Mouse (Mus musculus): ENCODE measurements around the gene Pex14.
A peak's percentile ranks its signal among the peaks of the same experiment; 100 is the strongest.

The Pex14 gene

DNA sequence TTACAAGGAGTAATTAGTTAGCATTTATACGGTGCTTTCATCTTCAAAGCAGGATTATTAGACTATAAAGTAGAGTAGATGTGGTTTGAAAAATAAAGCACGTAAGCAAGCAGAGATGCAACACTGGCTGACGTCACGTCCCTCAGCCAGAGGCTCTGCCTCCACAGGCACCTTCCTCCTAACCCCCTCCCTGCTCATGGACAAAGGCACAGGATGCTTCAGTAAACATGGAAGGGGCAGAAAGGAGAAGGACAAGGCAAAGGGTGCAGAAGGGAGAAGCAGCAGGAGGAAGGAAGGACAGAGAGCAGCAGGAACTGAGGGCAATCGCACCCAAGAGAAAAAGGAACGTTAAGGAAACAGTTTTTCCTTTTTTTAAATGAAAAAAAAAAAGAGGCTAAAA is 43.8 kb downstream of the Pex14 start:
- no peak for DNase-seq

- DNase-seq, result no peak
Measured at GRCm38 (mm10) chr4:149049351-149050159, 50.1 kb downstream of the Pex14 start.

DNA sequence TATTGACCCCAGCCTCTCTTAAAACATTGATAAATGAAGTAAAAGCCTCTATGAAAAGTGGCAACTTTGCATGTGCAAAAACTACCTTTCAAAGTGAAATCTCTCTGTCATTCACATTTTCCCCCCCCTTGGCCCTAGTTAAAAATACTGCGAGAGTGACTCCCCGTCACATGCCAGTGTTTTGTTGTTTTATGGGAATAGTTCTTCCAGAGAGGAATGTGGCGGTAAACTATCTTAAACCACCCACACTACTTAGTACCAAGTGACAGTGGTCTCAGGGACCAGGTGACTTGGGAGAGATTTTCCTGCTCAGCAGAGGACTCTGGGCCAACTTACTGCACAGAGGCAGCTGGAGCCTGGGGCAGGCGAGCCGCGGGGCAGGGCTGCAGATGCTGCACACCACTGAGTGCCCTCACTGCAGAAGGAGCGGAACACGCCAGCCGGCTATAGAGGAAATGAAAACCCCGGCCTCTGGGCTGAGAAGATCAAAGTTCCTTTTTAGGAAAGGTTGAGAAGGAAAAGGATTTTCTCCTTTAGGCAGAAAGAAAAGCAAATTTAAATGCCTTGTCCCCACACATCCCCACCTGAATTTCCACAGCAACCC is 50.9 kb downstream of the Pex14 start:
- no peak for DNase-seq

- DNase-seq, result no peak
Measured at GRCm38 (mm10) chr4:149047360-149047759, 52.3 kb downstream of the Pex14 start.

- no peak for DNase-seq
Measured at GRCm38 (mm10) chr4:149045885-149046284, 53.8 kb downstream of the Pex14 start.

GRCm38 (mm10) chr4:149040289-149040688 is 59.4 kb downstream of the Pex14 start:
- no peak for DNase-seq

DNA sequence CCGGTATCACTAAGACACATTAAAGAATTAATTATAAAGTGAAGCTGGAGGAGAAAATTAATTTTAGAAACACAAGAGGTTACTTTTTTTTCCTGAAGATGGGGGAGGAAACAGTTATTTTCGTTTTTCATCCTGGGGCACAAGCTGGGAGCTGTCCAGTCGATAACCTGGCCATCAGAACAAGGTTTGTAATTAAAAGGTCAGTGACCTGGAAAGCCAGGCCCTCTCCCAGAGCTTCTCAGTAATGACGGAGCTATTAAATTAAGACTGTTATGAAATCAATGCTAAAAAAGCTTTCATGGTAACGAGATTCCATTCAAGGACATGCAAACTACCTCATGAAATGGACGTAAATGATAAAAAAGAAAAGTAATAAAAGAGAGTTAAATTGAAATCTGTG is 62.0 kb downstream of the Pex14 start:
- no peak for DNase-seq

GRCm38 (mm10) chr4:149036592-149036991 is 63.1 kb downstream of the Pex14 start:
- no peak for DNase-seq

DNA sequence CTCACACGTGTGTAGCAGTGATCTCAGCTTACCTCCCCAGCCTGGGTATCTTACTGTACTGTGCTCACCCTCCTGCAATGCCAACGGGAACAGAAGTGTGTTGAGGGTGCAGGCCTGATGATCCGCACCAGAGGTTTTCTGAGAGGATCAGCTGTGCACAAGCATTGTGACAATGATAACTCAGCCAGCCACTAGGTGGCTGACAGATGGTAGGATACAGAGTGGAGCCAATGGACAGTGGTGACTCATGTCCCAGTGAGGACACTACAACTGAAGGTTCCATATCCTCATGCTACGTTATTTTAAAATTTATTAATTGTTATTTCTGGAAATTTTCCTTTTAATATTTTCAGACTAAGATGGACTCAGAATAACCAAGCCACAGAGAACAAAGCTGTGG is 68.2 kb downstream of the Pex14 start:
- no peak for DNase-seq

DNA sequence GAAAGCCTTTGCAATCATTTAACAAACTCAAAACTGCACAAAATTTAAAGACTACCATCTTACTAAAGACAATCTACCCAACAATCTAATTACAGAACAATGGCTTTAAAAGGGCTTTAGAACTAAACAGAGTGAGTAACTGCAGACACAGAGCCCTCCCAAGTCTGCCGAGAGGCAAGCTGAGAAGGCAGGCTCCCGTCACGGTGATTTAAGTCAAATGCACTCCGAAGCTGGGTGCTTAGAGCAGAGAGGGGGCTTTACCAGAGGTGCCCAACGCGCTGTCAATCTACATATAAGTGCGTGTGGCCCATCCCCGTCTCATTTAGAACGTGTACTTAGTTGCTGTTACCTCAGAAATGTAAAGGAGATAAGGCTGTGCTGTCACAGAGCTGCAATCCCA is 72.1 kb downstream of the Pex14 start:
- no peak for DNase-seq

GRCm38 (mm10) chr4:149025242-149025641 is 74.4 kb downstream of the Pex14 start:
- DNase-seq, result peak; percentile 13

DNA sequence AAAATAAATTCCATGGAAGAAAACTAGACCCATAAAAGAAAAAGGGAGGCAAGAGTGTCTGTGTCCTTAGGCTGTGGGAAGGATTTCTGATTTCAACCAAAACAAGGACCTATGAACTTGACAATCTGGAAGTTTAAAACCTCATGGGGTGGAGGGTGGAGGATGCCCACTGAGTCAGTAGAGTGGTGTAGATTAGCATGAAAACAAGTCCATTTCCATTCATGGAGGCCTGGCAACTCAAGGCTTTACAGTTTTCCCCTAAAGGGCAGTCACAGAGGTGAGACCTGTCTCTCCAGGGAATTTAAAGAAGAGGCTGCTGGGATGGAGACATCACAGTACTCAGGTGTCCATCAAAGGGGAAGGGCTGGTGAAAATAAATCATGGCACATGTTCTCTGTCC is 78.7 kb downstream of the Pex14 start:
- no peak for DNase-seq

DNA sequence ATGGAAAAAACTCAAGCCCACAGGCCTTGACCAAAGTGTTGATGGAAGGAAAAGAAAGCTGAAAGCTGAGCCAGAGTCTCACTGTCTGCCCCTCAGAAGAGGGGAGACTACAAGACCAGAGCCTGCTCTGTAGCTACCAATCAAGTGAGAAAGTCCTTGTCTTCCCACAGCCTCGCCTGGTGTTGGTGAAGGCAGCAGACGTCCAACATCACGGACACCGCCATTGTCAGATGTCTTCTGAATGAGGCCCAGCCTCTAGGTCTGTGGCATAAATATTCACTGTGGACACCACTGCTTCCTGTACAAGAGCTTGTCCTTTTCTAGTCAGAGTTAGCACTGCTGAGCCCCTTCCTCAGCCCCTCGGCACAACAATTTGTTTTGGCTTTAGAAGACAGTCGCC is 80.2 kb downstream of the Pex14 start:
- no peak for DNase-seq

GRCm38 (mm10) chr4:149006756-149007155 is 92.9 kb downstream of the Pex14 start:
- no peak for DNase-seq

GRCm38 (mm10) chr4:149006107-149006506 is 93.6 kb downstream of the Pex14 start:
- DNase-seq, result no peak

- DNase-seq, result no peak
Measured at GRCm38 (mm10) chr4:149002441-149003093, 97.1 kb downstream of the Pex14 start.

- DNase-seq, result no peak
Measured at GRCm38 (mm10) chr4:149001515-149001914, 98.2 kb downstream of the Pex14 start.

- no peak for DNase-seq
Measured at GRCm38 (mm10) chr4:149000746-149001145, 98.9 kb downstream of the Pex14 start.

DNA sequence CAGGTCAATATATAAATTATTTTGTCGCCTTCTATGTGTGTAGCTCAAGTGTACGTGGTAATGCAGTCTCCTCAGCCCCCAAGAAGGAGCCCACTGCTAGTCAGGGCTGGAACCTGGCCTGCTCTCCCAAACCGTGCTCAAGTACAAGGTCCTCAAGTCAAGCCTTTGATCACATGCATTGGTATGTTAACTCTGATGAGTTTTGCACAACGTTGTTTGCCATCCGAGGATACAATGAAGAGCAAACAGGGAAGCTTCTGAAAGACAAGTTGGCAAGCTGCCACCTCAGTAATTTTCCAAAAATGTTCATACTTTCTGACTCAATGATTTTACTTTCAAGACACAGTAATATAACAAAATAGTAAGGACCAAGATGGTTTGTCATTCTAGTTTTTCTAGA is 105.7 kb downstream of the Pex14 start:
- DNase-seq, result no peak

- DNase-seq, result no peak
Measured at GRCm38 (mm10) chr4:148990038-148990437, 109.6 kb downstream of the Pex14 start.

DNA sequence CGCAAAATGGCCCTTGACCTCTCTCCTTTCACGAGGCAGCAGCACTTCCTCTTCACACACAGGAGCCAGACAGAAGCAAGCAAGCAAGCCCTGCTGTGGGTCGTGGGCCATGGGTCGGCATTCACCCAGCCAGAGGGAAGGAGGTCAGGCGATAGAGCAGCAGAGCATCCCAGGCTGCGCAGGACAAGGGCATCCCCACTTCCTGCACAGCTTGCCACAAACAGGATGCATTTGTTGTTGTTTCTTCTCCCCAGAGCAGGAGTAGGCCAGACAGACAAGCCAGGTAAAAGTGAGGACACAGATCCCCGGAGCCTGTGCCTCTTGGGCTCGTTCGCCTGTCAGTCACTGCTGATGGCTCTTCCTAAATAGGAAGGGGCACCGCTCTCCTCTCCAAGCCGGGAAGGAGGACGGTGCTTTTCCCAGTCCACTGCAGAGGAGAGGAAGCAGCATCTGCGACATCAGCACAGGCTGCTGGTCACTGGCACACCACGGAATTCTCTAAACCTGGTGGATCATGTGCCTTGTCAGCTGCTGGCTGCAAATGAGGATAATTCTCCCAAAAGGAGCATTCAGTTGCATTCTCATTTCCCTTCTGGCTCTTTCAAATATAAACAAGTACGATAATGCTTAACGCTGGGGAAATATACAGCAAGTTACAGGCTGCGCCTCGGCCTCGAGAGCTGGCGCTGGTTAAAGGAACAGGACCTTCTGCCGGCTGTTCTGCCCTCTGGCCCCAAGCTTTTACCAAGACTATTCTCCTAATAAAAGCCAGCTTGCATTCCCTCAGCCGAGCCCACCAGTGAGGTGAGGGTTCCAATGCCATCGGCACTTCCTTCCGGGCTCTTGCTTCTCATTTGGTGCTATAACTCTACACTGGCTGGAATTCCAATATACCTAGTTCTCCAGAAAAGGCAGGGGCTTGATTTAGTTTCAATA is 113.9 kb downstream of the Pex14 start:
- no peak for DNase-seq

- no peak for DNase-seq
Measured at GRCm38 (mm10) chr4:148984701-148985540, 114.8 kb downstream of the Pex14 start.
